Mouse (Mus musculus) megakaryocyte, embryonic 14.5 days (primary cell): ENCODE measurements around the gene Fut7.

Experiments
- FLI1 ChIP-seq: IDR thresholded peaks from 2 replicates; pipeline ENCODE4 v1.6.1; 2012; ENCODE audit warnings: low read length, inconsistent platforms, mixed read lengths
- GATA1 ChIP-seq: IDR thresholded peaks from 3 replicates; pipeline ENCODE4 v1.6.1; 2012; ENCODE audit warnings: mixed read lengths, low read length, inconsistent platforms, borderline replicate concordance

DNA sequence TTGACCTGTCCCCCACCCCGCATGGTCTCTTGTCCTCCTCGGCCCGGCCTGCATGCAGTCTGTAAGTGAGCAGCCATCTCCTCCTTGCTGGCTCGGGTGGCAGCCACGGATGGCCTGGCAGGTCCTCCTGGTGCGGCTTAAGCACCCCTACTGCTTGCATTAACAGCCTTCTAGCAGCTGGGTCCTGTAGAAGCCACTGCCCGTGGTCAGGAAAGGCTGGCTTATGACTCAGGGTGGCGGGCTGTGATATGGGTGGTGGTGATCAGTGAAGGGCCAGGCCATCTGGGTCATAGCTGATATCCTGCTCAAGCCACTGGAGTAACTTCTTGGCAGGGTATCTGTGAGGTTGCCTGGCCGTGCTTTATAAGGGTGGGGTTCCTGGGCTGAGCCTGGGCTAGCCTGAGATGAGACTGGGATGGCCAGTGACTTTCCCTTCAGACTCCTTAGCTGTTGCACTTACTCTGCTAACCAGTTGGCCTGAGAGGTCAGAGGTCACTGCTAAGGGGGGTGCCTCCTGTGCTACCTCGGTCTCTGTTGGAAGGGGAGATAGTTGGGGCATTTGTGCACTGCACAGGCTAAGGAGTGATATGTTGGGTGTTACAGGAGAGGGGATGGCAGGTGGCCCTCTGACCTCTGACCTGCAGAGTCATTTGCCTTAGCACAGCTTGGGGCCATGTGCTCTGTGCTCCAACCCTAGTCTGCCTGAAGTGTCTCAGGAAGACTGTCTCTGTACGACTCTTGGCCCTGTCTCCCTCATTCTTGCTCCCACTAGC lies 9.4 kb downstream of the Fut7 start:
- peak; percentile 46; the same call in 1 of the 3 replicates for TF ChIP-seq GATA1
- no peak for TF ChIP-seq FLI1
